Mouse (Mus musculus) gastrocnemius, adult 2 months (tissue): ENCODE data around the gene Klrg1. TPM values are rescaled to one million over a fixed set of nuclear protein-coding genes. Genes with fewer than 3 reads are reported as not detected.

Source experiments
- DNase-seq: peaks from one replicate; pipeline ENCODE4 v3.0.0; 2022
- H3K27ac ChIP-seq: fragments of 200-600 bp; 2 replicates; pipeline ENCODE4 v1.8.1; 2022; ENCODE audit warnings: mild to moderate bottlenecking
- H3K4me3 ChIP-seq: fragments of 200-600 bp; 2 replicates; pipeline ENCODE4 v1.8.1; 2022; ENCODE audit warnings: mild to moderate bottlenecking, moderate library complexity
- CTCF ChIP-seq: fragments of 200-600 bp; IDR thresholded peaks from 2 replicates; pipeline ENCODE4 v1.8.1; 2022; ENCODE audit warnings: antibody characterized with exemption, mild to moderate bottlenecking, moderate library complexity
- intact Hi-C: fragments of 180-260 bp; cut with DNase I; formaldehyde crosslinking; loops from one replicate; pipeline ENCODE4 v1.15.1; 2025
- total RNA-seq, 2 experiments: library from RNA; stranded (reverse); gene quantifications; 2 replicates each; pipeline ENCODE4 v1.2.3; 2021

Gene Klrg1
- total RNA-seq, 2 experiments from 2014 or later, result not detected

DNA sequence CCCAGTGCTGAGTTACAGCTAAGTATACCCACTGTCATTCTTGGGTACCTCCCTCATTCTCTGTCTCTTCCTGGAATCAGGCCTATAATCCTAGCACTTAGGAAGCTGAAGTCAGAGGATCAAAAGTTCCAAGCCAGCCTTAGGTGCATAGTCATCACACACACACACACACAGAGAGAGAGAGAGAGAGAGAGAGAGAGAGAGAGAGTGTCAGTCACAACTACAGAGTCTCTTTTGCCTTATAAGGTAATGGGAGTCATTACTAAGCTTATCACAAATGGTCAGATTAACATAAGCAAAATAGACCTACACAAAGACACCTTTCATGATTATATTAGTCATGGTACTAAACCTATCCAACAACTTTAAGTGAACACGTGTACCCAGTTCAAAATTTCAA is 6.6 kb upstream of the Klrg1 start:
- intact Hi-C loops, result no loop called here
- no peak for TF ChIP-seq CTCF
- Histone ChIP-seq H3K4me3 (no peak overlapping the region), H3K27ac (no peak overlapping the region)
- DNase-seq, result no peak

- no peak for DNase-seq
- peak; percentile 45 for TF ChIP-seq CTCF
- intact Hi-C loops, result no loop called here
Measured at GRCm38 (mm10) chr6:122288263-122288662, 5.6 kb upstream of the Klrg1 start.

GRCm38 (mm10) chr6:122284823-122285222 is 2.1 kb upstream of the Klrg1 start:
- DNase-seq, result no peak
- intact Hi-C loops, result no loop called here
- H3K4me3 ChIP-seq, result no peak overlapping the region
- no peak overlapping the region for H3K27ac ChIP-seq
- TF ChIP-seq CTCF, result no peak

More at GRCm38 (mm10) chr6:122288263-122288662, 5.6 kb upstream of the Klrg1 start:
- Histone ChIP-seq H3K4me3 (no peak overlapping the region), H3K27ac (no peak overlapping the region)

- DNase-seq, result no peak
- no peak for TF ChIP-seq CTCF
- no peak overlapping the region for H3K27ac ChIP-seq
- no peak overlapping the region for H3K4me3 ChIP-seq
- intact Hi-C loops, result no loop called here
Measured at GRCm38 (mm10) chr6:122284304-122284703, 1.6 kb upstream of the Klrg1 start.

DNA sequence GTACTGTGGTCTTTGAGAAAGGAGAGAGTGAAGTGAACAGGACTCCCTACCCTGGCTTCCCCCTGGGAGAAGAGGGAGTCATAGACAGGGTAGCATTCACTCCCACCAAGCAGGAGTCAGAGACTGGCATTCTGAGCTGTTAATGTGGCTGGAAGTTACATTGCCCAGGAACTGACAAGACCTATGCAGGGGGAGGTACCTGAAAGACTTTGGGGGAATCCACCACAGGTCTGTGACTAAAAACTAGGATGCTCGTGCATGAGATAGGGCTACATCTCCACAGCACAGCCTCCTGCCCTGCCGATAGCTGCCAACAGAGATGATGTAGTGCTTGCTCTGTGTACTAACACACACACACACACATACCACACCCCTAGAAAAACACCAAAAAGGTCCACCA is 747 bp upstream of the Klrg1 start:
- TF ChIP-seq CTCF, result no peak
- intact Hi-C loops, result no loop called here

GRCm38 (mm10) chr6:122276565-122276964 is 6.1 kb downstream of the Klrg1 start:
- TF ChIP-seq CTCF, result no peak
- no peak overlapping the region for H3K27ac ChIP-seq
- DNase-seq, result no peak
- H3K4me3 ChIP-seq, result no peak overlapping the region
- intact Hi-C loops, result no loop called here

More for the DNA sequence above, 747 bp upstream of the Klrg1 start:
- Histone ChIP-seq H3K27ac (no peak overlapping the region), H3K4me3 (no peak overlapping the region)
- DNase-seq, result no peak

DNA sequence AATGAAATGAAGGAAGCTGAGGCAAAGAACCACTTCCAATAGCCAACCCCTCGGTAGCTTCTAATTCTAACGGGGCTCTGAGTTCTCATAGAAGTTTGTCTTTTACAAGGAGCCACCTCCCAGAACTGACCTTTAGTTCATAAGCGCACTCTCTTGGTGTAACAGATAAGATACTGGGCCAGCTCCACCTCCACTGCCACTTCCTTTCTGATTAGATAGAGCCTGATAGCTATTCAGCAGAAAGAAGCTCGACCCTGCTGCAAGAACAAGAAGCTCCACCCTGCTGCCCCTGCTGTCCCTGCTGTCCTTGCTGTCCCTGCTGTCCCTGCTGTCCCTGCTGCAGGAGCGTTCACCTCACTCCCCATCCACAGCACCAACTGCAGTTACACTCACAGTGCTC is 8.1 kb downstream of the Klrg1 start:
- no peak overlapping the region for H3K4me3 ChIP-seq
- no peak overlapping the region for H3K27ac ChIP-seq
- no peak for DNase-seq
- intact Hi-C loops, result no loop called here
- no peak for TF ChIP-seq CTCF

- Histone ChIP-seq H3K27ac (no peak overlapping the region), H3K4me3 (no peak overlapping the region)
- DNase-seq, result no peak
- no peak for TF ChIP-seq CTCF
- intact Hi-C loops, result no loop called here
Measured at GRCm38 (mm10) chr6:122270152-122270551, 12.5 kb downstream of the Klrg1 start.

DNA sequence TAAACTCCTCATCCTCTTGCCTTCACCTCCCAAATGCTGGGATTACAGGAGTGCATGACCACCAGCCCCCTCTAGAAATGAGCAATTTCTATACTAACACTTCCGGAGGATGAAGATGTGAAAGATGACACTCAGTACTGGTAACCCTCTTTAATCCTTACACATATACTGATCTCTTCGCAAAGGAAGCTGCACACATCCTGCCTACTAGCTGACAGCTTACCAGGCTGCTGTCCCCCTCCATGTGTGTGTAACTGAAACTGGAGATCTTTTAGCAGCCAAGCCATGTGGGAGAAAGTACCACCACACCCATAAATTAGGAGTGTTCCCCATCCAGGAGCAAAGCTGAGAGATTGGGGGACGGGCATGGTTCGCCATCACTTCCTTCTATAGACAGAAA is 13.5 kb downstream of the Klrg1 start:
- DNase-seq, result no peak
- Histone ChIP-seq H3K27ac (no peak overlapping the region), H3K4me3 (no peak overlapping the region)
- TF ChIP-seq CTCF, result no peak
- intact Hi-C loops, result no loop called here

- H3K4me3 ChIP-seq, result no peak overlapping the region
- intact Hi-C loops, result no loop called here
- no peak overlapping the region for H3K27ac ChIP-seq
- no peak for TF ChIP-seq CTCF
- peak; percentile 81 for DNase-seq
Measured at GRCm38 (mm10) chr6:122268561-122268960, 14.1 kb downstream of the Klrg1 start.

GRCm38 (mm10) chr6:122262543-122262942 is 20.1 kb downstream of the Klrg1 start:
- no peak overlapping the region for H3K4me3 ChIP-seq
- intact Hi-C loops, result no loop called here
- DNase-seq, result no peak
- no peak overlapping the region for H3K27ac ChIP-seq
- no peak for TF ChIP-seq CTCF

DNA sequence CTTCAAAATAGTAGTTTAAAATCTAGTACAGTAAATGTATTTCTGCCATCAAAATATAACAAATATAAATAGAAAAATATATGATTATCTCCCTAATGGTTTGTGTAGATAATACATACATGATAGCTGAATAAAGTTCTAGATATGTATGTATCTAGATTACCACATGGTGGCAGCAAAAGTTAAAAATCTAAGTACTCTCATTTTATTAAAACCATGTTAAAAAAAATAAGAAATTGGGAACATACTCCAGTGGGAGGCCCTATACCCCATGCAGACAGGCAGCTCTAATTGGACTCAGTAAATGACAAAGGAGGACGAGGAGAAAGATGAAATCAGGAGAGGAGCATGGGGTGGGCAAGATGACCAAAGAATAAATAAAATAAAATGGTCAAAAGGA is 30.5 kb downstream of the Klrg1 start:
- TF ChIP-seq CTCF, result peak; percentile 30
- Histone ChIP-seq H3K27ac (no peak overlapping the region), H3K4me3 (no peak overlapping the region)
- intact Hi-C loops, result no loop called here
- no peak for DNase-seq

GRCm38 (mm10) chr6:122250033-122250432 is 32.6 kb downstream of the Klrg1 start:
- intact Hi-C loops, result no loop called here
- no peak for TF ChIP-seq CTCF
- no peak overlapping the region for H3K27ac ChIP-seq
- H3K4me3 ChIP-seq, result no peak overlapping the region
- no peak for DNase-seq

Other genes with a start within 250 kb of the Klrg1 start
- gene M6pr, start 25.8 kb upstream of the Klrg1 start, total RNA-seq, result 10 to 100 TPM; 20.0 to 23.0 TPM
- gene Phc1, start 57.7 kb upstream of the Klrg1 start, total RNA-seq, result 10 to 100 TPM; 24.8 to 32.8 TPM
- under 1 TPM in 1 of 2 experiments, not detected in 1; 0.99 TPM for gene Rimklb, start 215.9 kb upstream of the Klrg1 start, total RNA-seq
- 10 to 100 TPM; 24.3 to 35.4 TPM for gene Mfap5, start 223.0 kb upstream of the Klrg1 start, total RNA-seq